Mouse (Mus musculus) brain, embryonic 18.5 days (tissue): ENCODE results near the gene Tmem176a.
"Not testable (repeated sequence)": the region's sequence is repeated elsewhere in the genome, so short reads cannot be mapped to it uniquely, and the experiment has no call there.

Experiments used
- DNase-seq: peaks from one replicate; pipeline ENCODE4 v3.0.0-alpha.2; 2012; ENCODE audit warnings: low read depth, low spot score

The Tmem176a gene

GRCm38 (mm10) chr6:48842111-48842842 lies 1.6 kb downstream of the Tmem176a start:
- DNase-seq: no peak

GRCm38 (mm10) chr6:48845086-48845485 lies 4.4 kb downstream of the Tmem176a start:
- DNase-seq: no peak

GRCm38 (mm10) chr6:48851820-48852491 lies 11.2 kb downstream of the Tmem176a start:
- DNase-seq: no peak

GRCm38 (mm10) chr6:48854155-48854554 lies 13.4 kb downstream of the Tmem176a start:
- no peak for DNase-seq

- DNase-seq: no peak
These were observed 17.0 kb downstream of the Tmem176a start for GRCm38 (mm10) chr6:48857613-48858302.

- DNase-seq: no peak
These were observed 19.6 kb downstream of the Tmem176a start for GRCm38 (mm10) chr6:48860130-48860815.

GRCm38 (mm10) chr6:48860851-48861250 lies 20.1 kb downstream of the Tmem176a start:
- no peak for DNase-seq

GRCm38 (mm10) chr6:48861616-48862280 lies 21.0 kb downstream of the Tmem176a start:
- no peak for DNase-seq

- no peak for DNase-seq
These were observed 22.1 kb downstream of the Tmem176a start for GRCm38 (mm10) chr6:48862816-48863215.

- DNase-seq: no peak
These were observed 22.8 kb downstream of the Tmem176a start for GRCm38 (mm10) chr6:48863488-48863887.

GRCm38 (mm10) chr6:48864181-48864580 lies 23.5 kb downstream of the Tmem176a start:
- no peak for DNase-seq

- no peak for DNase-seq
These were observed 24.0 kb downstream of the Tmem176a start for GRCm38 (mm10) chr6:48864723-48865122.

GRCm38 (mm10) chr6:48865152-48865745 lies 24.5 kb downstream of the Tmem176a start:
- DNase-seq: no peak

GRCm38 (mm10) chr6:48866355-48866950 lies 25.7 kb downstream of the Tmem176a start:
- not testable (repeated sequence) for DNase-seq

- no peak for DNase-seq
These were observed 26.4 kb downstream of the Tmem176a start for GRCm38 (mm10) chr6:48867158-48867557.

GRCm38 (mm10) chr6:48869774-48870173 lies 29.1 kb downstream of the Tmem176a start:
- DNase-seq: no peak

- no peak for DNase-seq
These were observed 31.9 kb downstream of the Tmem176a start, which contains the start of gene Aoc1 for GRCm38 (mm10) chr6:48872596-48872995. Aoc1 (plus strand) TSS chr6:48872896.

GRCm38 (mm10) chr6:48874576-48874975 lies 33.9 kb downstream of the Tmem176a start:
- no peak for DNase-seq

GRCm38 (mm10) chr6:48875515-48875914 lies 34.8 kb downstream of the Tmem176a start:
- no peak for DNase-seq

GRCm38 (mm10) chr6:48876510-48877135 lies 35.9 kb downstream of the Tmem176a start:
- peak; percentile 16 for DNase-seq
